Mouse (Mus musculus) thymus, adult 2 months (tissue): ENCODE measurements at regions not wholly inside any gene's neighbourhood (a gene's known extent, or its start where the extent isn't known, plus 50 kb on each side); places are given as distances from the start of the nearest gene placed in this dataset.

Source experiments
- CTCF ChIP-seq: fragments of 200-500 bp; IDR thresholded peaks from 2 replicates; pipeline ENCODE4 v1.5.1; 2012; ENCODE audit warnings: mild to moderate bottlenecking, control low read depth, low read length, moderate library complexity, borderline replicate concordance; ENCODE audit not compliant: control insufficient read depth, poor library complexity, insufficient read depth; ENCODE audit errors: extremely low read depth
- POLR2A ChIP-seq: fragments of 200-500 bp; IDR thresholded peaks from 2 replicates; pipeline ENCODE4 v1.6.1; 2012; ENCODE audit warnings: mild to moderate bottlenecking, low read length, control low read depth, moderate library complexity; ENCODE audit not compliant: control insufficient read depth, poor library complexity, insufficient read depth; ENCODE audit errors: extremely low read depth

- TF ChIP-seq POLR2A (no peak), CTCF (no peak)
Observed at GRCm38 (mm10) chr14:104734213-104734612, 211.8 kb upstream of the Rnf219 start.
